Mouse (Mus musculus): ENCODE results near the gene Otub1. TPM values are rescaled to one million over a fixed set of nuclear protein-coding genes. Genes with fewer than 3 reads are reported as not detected.

The Otub1 gene
- polyA plus RNA-seq, 1 experiment = 87.5 TPM

GRCm38 (mm10) chr19:7183419-7183818, 22.7 kb downstream of the Otub1 start:
- H3K27me3 ChIP-seq (ENCODE audit: control insufficient read depth, insufficient read depth, low read length, poor library complexity, severe bottlenecking) = no peaks in the 10 kb centered on the region
- TF ChIP-seq POLR2A (IDR thresholded peaks at IDR 0.05; ENCODE audit: insufficient read depth, low read length) (no peak), EP300 (IDR thresholded peaks at IDR 0.05; ENCODE audit: insufficient read depth, low read depth, low read length) (no peak), CTCF (IDR thresholded peaks at IDR 0.05; ENCODE audit: low read depth, low read length) (no peak)
- H3K4me3 ChIP-seq (ENCODE audit: low read depth, low read length) = no peak overlapping the region
- no peak overlapping the region for H3K9ac ChIP-seq (ENCODE audit: low read depth, poor library complexity, severe bottlenecking)
- peaks cover 13% of the 10 kb centered on the region for H3K4me1 ChIP-seq (ENCODE audit: control insufficient read depth, insufficient read depth, low read length)
- no peak overlapping the region for H3K27ac ChIP-seq (ENCODE audit: insufficient read depth, low read length)
- H3K9me3 ChIP-seq (replicated peaks; ENCODE audit: control insufficient read depth, insufficient read depth, low read length, poor library complexity, severe bottlenecking) = no peaks in the 10 kb centered on the region
- H3K36me3 ChIP-seq (ENCODE audit: control insufficient read depth, insufficient read depth, low read length, poor library complexity, severe bottlenecking) = no peaks in the 10 kb centered on the region

DNA sequence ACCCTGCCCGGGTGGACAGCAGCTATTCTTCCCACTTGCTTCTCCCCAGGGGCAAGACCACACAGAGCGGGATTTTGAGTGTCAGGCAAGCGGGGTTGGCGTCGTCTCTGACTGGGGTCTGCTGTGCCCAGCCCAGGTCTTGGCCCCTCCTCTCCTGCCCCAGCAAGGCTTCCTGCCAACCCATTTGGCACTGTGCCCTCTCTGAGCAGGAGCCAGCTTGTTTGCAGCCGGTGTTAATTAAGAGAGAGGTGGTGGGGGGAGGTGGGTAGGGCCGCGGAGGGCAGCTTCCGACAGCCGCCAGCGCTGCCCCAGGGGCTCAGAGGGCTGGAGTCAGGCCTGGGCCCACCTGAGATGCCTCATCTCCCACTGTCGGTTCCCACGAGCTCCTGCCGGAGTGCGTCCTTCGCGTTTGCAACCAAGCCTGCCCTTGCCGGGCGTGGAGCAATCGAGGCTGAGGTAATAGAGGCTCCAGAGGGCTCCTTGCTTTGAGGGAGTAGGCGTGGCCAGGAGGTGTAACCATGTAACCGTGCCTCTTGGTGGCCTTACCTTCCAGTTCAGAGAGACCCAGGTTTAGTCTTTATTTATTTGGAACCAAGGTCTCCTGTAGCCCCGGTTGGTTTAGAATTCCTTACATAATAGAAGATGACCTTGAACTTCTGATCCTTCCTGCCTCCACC, 23.7 kb downstream of the Otub1 start:
- no peak overlapping the region for H3K9ac ChIP-seq (ENCODE audit: low read depth, poor library complexity, severe bottlenecking)
- no peak overlapping the region for H3K4me3 ChIP-seq (ENCODE audit: low read depth, low read length)
- H3K27ac ChIP-seq (ENCODE audit: insufficient read depth, low read length) = no peak overlapping the region
- H3K36me3 ChIP-seq (ENCODE audit: control insufficient read depth, insufficient read depth, low read length, poor library complexity, severe bottlenecking) = no peaks in the 10 kb centered on the region
- no peaks in the 10 kb centered on the region for H3K27me3 ChIP-seq (ENCODE audit: control insufficient read depth, insufficient read depth, low read length, poor library complexity, severe bottlenecking)
- no peaks in the 10 kb centered on the region for H3K9me3 ChIP-seq (replicated peaks; ENCODE audit: control insufficient read depth, insufficient read depth, low read length, poor library complexity, severe bottlenecking)
- TF ChIP-seq CTCF (IDR thresholded peaks at IDR 0.05; ENCODE audit: low read depth, low read length) = no peak
- TF ChIP-seq EP300 (IDR thresholded peaks at IDR 0.05; ENCODE audit: insufficient read depth, low read depth, low read length) = no peak
- no peak for TF ChIP-seq POLR2A (IDR thresholded peaks at IDR 0.05; ENCODE audit: insufficient read depth, low read length)
- H3K4me1 ChIP-seq (ENCODE audit: control insufficient read depth, insufficient read depth, low read length) = peaks cover 13% of the 10 kb centered on the region

GRCm38 (mm10) chr19:7181496-7181895, 24.6 kb downstream of the Otub1 start:
- H3K9ac ChIP-seq (ENCODE audit: low read depth, poor library complexity, severe bottlenecking) = no peak overlapping the region
- H3K27ac ChIP-seq (ENCODE audit: insufficient read depth, low read length) = no peak overlapping the region
- H3K36me3 ChIP-seq (ENCODE audit: control insufficient read depth, insufficient read depth, low read length, poor library complexity, severe bottlenecking) = no peaks in the 10 kb centered on the region
- no peak overlapping the region for H3K4me3 ChIP-seq (ENCODE audit: low read depth, low read length)
- peaks cover 9% of the 10 kb centered on the region for H3K4me1 ChIP-seq (ENCODE audit: control insufficient read depth, insufficient read depth, low read length)
- TF ChIP-seq EP300 (IDR thresholded peaks at IDR 0.05; ENCODE audit: insufficient read depth, low read depth, low read length) = no peak
- TF ChIP-seq POLR2A (IDR thresholded peaks at IDR 0.05; ENCODE audit: insufficient read depth, low read length) = no peak
- no peak for TF ChIP-seq CTCF (IDR thresholded peaks at IDR 0.05; ENCODE audit: low read depth, low read length)
- H3K9me3 ChIP-seq (replicated peaks; ENCODE audit: control insufficient read depth, insufficient read depth, low read length, poor library complexity, severe bottlenecking) = no peaks in the 10 kb centered on the region
- H3K27me3 ChIP-seq (ENCODE audit: control insufficient read depth, insufficient read depth, low read length, poor library complexity, severe bottlenecking) = no peaks in the 10 kb centered on the region

DNA sequence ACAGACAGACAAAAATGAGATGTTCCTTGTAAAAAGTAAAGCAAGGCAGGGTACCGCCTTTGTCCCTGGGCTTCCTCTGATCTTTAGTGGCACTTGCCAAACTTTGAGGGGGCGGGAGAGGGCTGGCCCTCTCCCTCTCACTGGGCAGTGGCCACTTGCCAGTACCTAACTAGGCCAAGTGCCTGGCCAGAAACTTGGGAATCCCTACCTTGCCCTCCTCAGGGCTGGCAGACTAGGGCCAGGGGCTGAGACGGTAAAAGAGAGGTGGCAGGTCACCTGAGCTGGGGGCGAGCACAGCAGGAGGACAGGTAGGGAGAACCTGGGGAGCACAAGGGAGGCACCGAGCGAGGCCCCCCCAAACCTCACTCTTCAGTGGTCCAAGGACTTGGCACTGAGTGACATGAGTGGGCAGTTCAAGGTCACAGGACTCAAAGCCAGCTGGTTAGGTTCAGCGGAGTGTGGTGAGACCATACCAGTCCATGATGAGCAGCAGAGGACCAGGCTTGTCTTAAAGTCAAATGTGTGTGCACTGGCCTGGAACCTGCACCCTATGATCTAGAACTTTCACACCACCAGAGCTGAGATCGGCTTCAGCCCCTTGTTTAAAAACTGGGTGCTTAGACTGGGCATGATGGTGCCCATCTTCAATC, 25.2 kb downstream of the Otub1 start:
- no peak for TF ChIP-seq POLR2A (IDR thresholded peaks at IDR 0.05; ENCODE audit: insufficient read depth, low read length)
- TF ChIP-seq EP300 (IDR thresholded peaks at IDR 0.05; ENCODE audit: insufficient read depth, low read depth, low read length) = no peak
- no peak for TF ChIP-seq CTCF (IDR thresholded peaks at IDR 0.05; ENCODE audit: low read depth, low read length)
- H3K27ac ChIP-seq (ENCODE audit: insufficient read depth, low read length) = no peak overlapping the region
- H3K9me3 ChIP-seq (replicated peaks; ENCODE audit: control insufficient read depth, insufficient read depth, low read length, poor library complexity, severe bottlenecking) = no peaks in the 10 kb centered on the region
- peaks cover 5% of the 10 kb centered on the region for H3K4me1 ChIP-seq (ENCODE audit: control insufficient read depth, insufficient read depth, low read length)
- no peak overlapping the region for H3K4me3 ChIP-seq (ENCODE audit: low read depth, low read length)
- no peak overlapping the region for H3K9ac ChIP-seq (ENCODE audit: low read depth, poor library complexity, severe bottlenecking)
- no peaks in the 10 kb centered on the region for H3K27me3 ChIP-seq (ENCODE audit: control insufficient read depth, insufficient read depth, low read length, poor library complexity, severe bottlenecking)
- no peaks in the 10 kb centered on the region for H3K36me3 ChIP-seq (ENCODE audit: control insufficient read depth, insufficient read depth, low read length, poor library complexity, severe bottlenecking)

GRCm38 (mm10) chr19:7178841-7179452, 27.2 kb downstream of the Otub1 start:
- Histone ChIP-seq H3K9ac (ENCODE audit: low read depth, poor library complexity, severe bottlenecking) (no peak overlapping the region), H3K27me3 (ENCODE audit: control insufficient read depth, insufficient read depth, low read length, poor library complexity, severe bottlenecking) (no peaks in the 10 kb centered on the region), H3K4me1 (ENCODE audit: control insufficient read depth, insufficient read depth, low read length) (peaks cover 5% of the 10 kb centered on the region), H3K9me3 (replicated peaks; ENCODE audit: control insufficient read depth, insufficient read depth, low read length, poor library complexity, severe bottlenecking) (no peaks in the 10 kb centered on the region), H3K27ac (ENCODE audit: insufficient read depth, low read length) (no peak overlapping the region), H3K4me3 (ENCODE audit: low read depth, low read length) (no peak overlapping the region), H3K36me3 (ENCODE audit: control insufficient read depth, insufficient read depth, low read length, poor library complexity, severe bottlenecking) (no peaks in the 10 kb centered on the region)
- TF ChIP-seq EP300 (IDR thresholded peaks at IDR 0.05; ENCODE audit: insufficient read depth, low read depth, low read length) = no peak
- TF ChIP-seq CTCF (IDR thresholded peaks at IDR 0.05; ENCODE audit: low read depth, low read length) = no peak
- TF ChIP-seq POLR2A (IDR thresholded peaks at IDR 0.05; ENCODE audit: insufficient read depth, low read length) = no peak
